Mouse (Mus musculus) layer of hippocampus, adult 9-11 months (tissue): Measurements from ENCODE around the gene Zfp710.
"Not testable (repeated sequence)": the region's sequence is repeated elsewhere in the genome, so short reads cannot be mapped to it uniquely, and the experiment has no call there.

Source experiments
- DNase-seq: peaks from one replicate; pipeline ENCODE4 v3.0.0; 2022

Gene Zfp710

GRCm38 (mm10) chr7:80115224-80115590 lies 90.6 kb downstream of the Zfp710 start, which contains the start of gene Idh2:
TSS of gene Idh2 (minus strand) at chr7:80115392.
- peak; percentile 92 for DNase-seq

- DNase-seq = no peak
These were observed 91.5 kb downstream of the Zfp710 start for GRCm38 (mm10) chr7:80116158-80116557.

- DNase-seq = peak; percentile 32
These were observed 94.6 kb downstream of the Zfp710 start for GRCm38 (mm10) chr7:80119198-80119597.

- DNase-seq = no peak
These were observed 96.5 kb downstream of the Zfp710 start for GRCm38 (mm10) chr7:80121083-80121482.

GRCm38 (mm10) chr7:80123115-80123514 lies 98.5 kb downstream of the Zfp710 start:
- no peak for DNase-seq

- DNase-seq = no peak
These were observed 99.1 kb downstream of the Zfp710 start for GRCm38 (mm10) chr7:80123672-80124071.

- no peak for DNase-seq
These were observed 104.7 kb downstream of the Zfp710 start for GRCm38 (mm10) chr7:80129278-80129677.

GRCm38 (mm10) chr7:80130344-80131055 lies 105.9 kb downstream of the Zfp710 start:
- no peak for DNase-seq

- not testable (repeated sequence) for DNase-seq
These were observed 106.7 kb downstream of the Zfp710 start for GRCm38 (mm10) chr7:80131315-80131714.

- no peak for DNase-seq
These were observed 107.9 kb downstream of the Zfp710 start for GRCm38 (mm10) chr7:80132541-80132940.

GRCm38 (mm10) chr7:80134454-80135172 lies 110.0 kb downstream of the Zfp710 start:
- peak; percentile 81 for DNase-seq

- no peak for DNase-seq
These were observed 110.5 kb downstream of the Zfp710 start for GRCm38 (mm10) chr7:80135173-80135532.

GRCm38 (mm10) chr7:80138375-80138774 lies 113.8 kb downstream of the Zfp710 start:
- DNase-seq = no peak

- peak; percentile 51 for DNase-seq
These were observed 116.2 kb downstream of the Zfp710 start for GRCm38 (mm10) chr7:80140815-80141214.
